In genomic region chr11:106778589-106779387, GRCm38 (mm10) we compare ENCODE assay signal across 8 mouse cellular contexts. TPM values are rescaled to one million over a fixed set of nuclear protein-coding genes. Genes with fewer than 3 reads are reported as not detected.
A peak's percentile ranks its signal among the peaks of the same experiment; 100 is the strongest.
DNase-seq lines count a peak whose midpoint lies in the region; ATAC-seq and TF ChIP-seq lines count a peak whose summit lies in the region.

No protein-coding gene starts in this region.

- H3K27ac ChIP-seq in embryonic facial prominence, embryonic 11.5 days (replicated peaks; ENCODE audit: low read depth, low read length), result peak overlapping the region; percentile 91
- H3K27ac ChIP-seq in hindbrain, postnatal 0 days, result peak overlapping the region; percentile 88

- H3K4me3 ChIP-seq in lung, adult 2 months (replicated peaks; ENCODE audit: extremely low read depth, low read depth, low read length), result peak overlapping the region; percentile 83
- peak overlapping the region; percentile 76 for H3K4me3 ChIP-seq in embryonic facial prominence, embryonic 11.5 days (ENCODE audit: low read depth, low read length)
- H3K4me3 ChIP-seq in hindbrain, postnatal 0 days (ENCODE audit: low read length), result peak overlapping the region; percentile 72

- TF ChIP-seq POLR2A in lung, adult 2 months (IDR thresholded peaks at IDR 0.05; ENCODE audit: borderline replicate concordance, extremely low read depth, low read depth, low read length), result no peak

- 2% methylated on average over 39 of the region's 39 CpGs for WGBS in lung, adult 2 months
- WGBS in embryonic facial prominence, embryonic 11.5 days, result 2% methylated on average over 39 of the region's 39 CpGs
- WGBS in hindbrain, postnatal 0 days, result 3% methylated on average over 39 of the region's 39 CpGs

- no peak for TF ChIP-seq CTCF in lung, adult 2 months (IDR thresholded peaks at IDR 0.05; ENCODE audit: insufficient read depth, low read length)
- TF ChIP-seq CTCF in hindbrain, postnatal 0 days (IDR thresholded peaks at IDR 0.05; ENCODE audit: low read depth), result no peak

- H3K9ac ChIP-seq in embryonic facial prominence, embryonic 11.5 days (replicated peaks; ENCODE audit: low read length), result peak overlapping the region; percentile 91
- peak overlapping the region; percentile 76 for H3K9ac ChIP-seq in hindbrain, postnatal 0 days (replicated peaks; ENCODE audit: low read length)

- H3K4me1 ChIP-seq in lung, adult 2 months (ENCODE audit: control insufficient read depth, insufficient read depth, low read length), result peaks cover 14% of the 10 kb centered on the region
- no peaks in the 10 kb centered on the region for H3K4me1 ChIP-seq in embryonic facial prominence, embryonic 11.5 days (ENCODE audit: control insufficient read depth, insufficient read depth, low read length)
- H3K4me1 ChIP-seq in hindbrain, postnatal 0 days (ENCODE audit: insufficient read depth, low read length), result 0 out of 2 replicates have a peak, but pooled peaks cover 2% of the 10 kb centered on the region

- ATAC-seq in embryonic facial prominence, embryonic 11.5 days (replicated peaks; ENCODE audit: insufficient number of reproducible peaks, low FRiP score, low TSS enrichment, low read depth), result peak; percentile 82
- ATAC-seq in hindbrain, postnatal 0 days, result peak; percentile 87
- peak; percentile 20 for ATAC-seq in monocyte, adult 5-6 weeks (replicated peaks; ENCODE audit: insufficient number of reproducible peaks, low FRiP score, low TSS enrichment, poor library complexity, severe bottlenecking)

- peak overlapping the region; percentile 87 for H3K4me2 ChIP-seq in embryonic facial prominence, embryonic 11.5 days (ENCODE audit: low read depth, low read length)
- peak overlapping the region; percentile 92 for H3K4me2 ChIP-seq in hindbrain, postnatal 0 days (ENCODE audit: low read depth, low read length)

- no peak for DNase-seq in lung, adult 2 months
- no peak for DNase-seq in lung, postnatal 14 days
- DNase-seq in embryonic facial prominence, embryonic 11.5 days (ENCODE audit: low spot score), result no peak
- DNase-seq in hindbrain, postnatal 0 days (ENCODE audit: low spot score), result no peak
- no peak for DNase-seq in cerebellum, postnatal 36 days
- DNase-seq in adrenal gland, postnatal 10 days, result no peak
- no peak for DNase-seq in gastrocnemius, postnatal 25 days

- no peaks in the 10 kb centered on the region for H3K9me3 ChIP-seq in embryonic facial prominence, embryonic 11.5 days (replicated peaks; ENCODE audit: control insufficient read depth, low read length)
- no peaks in the 10 kb centered on the region for H3K9me3 ChIP-seq in hindbrain, postnatal 0 days (ENCODE audit: low read length)

- H3K27me3 ChIP-seq in embryonic facial prominence, embryonic 11.5 days (ENCODE audit: control insufficient read depth, insufficient read depth, low read length), result no peaks in the 10 kb centered on the region
- no peaks in the 10 kb centered on the region for H3K27me3 ChIP-seq in hindbrain, postnatal 0 days (ENCODE audit: insufficient read depth, low read length)

- peaks cover 3% of the 10 kb centered on the region; the same call in 1 of the 2 replicates for H3K36me3 ChIP-seq in embryonic facial prominence, embryonic 11.5 days (replicated peaks; ENCODE audit: control insufficient read depth, insufficient read depth, low read depth, low read length)
- peaks cover 37% of the 10 kb centered on the region for H3K36me3 ChIP-seq in hindbrain, postnatal 0 days (ENCODE audit: insufficient read depth, low read length)

RNA-seq across cellular contexts. Expression of gene Polg2, which starts 0.5 kb away (rescaled TPM):
- polyA plus RNA-seq in lung, adult 2 months (2012; rRNA removed), result 4.8 and 6.3 TPM in 2 replicates
- polyA plus RNA-seq in embryonic facial prominence, embryonic 11.5 days (2014; fragmentation: Nextera tagmentation; extraction: Ambion mirVana), result 7.3 and 12.7 TPM in 2 replicates
- 8.3 and 12.9 TPM in 2 replicates for total RNA-seq in hindbrain, postnatal 0 days (2014; rRNA removed)
- polyA plus RNA-seq in hindbrain, postnatal 0 days (2015; fragmentation: Nextera tagmentation; extraction: Ambion mirVana), result 9.5 and 11.4 TPM in 2 replicates
- 18.3 to 21.0 TPM (median 19.8 TPM) in 3 replicates for total RNA-seq in monocyte, adult 5-6 weeks (2017)
- 1 to 10 TPM; 6.5 to 8.5 TPM for total RNA-seq in adrenal gland, postnatal 10 days (2021)
- total RNA-seq in gastrocnemius, postnatal 25 days (2021), result 1 to 10 TPM; 2.8 to 3.3 TPM

RNA-seq across cellular contexts. Expression of gene Ddx5, which starts 10.2 kb away (rescaled TPM):
- polyA plus RNA-seq in lung, adult 2 months (2012; rRNA removed), result 539 and 718 TPM in 2 replicates
- 498 and 533 TPM in 2 replicates for polyA plus RNA-seq in embryonic facial prominence, embryonic 11.5 days (2014; fragmentation: Nextera tagmentation; extraction: Ambion mirVana)
- total RNA-seq in hindbrain, postnatal 0 days (2014; rRNA removed), result 288 and 416 TPM in 2 replicates
- 272 and 274 TPM in 2 replicates for polyA plus RNA-seq in hindbrain, postnatal 0 days (2015; fragmentation: Nextera tagmentation; extraction: Ambion mirVana)
- 2,968 to 3,655 TPM (median 3,142 TPM) in 3 replicates for total RNA-seq in monocyte, adult 5-6 weeks (2017)
- total RNA-seq in adrenal gland, postnatal 10 days (2021), result 100 to 1,000 TPM; 611 to 691 TPM
- 100 to 1,000 TPM; 183 to 197 TPM for total RNA-seq in gastrocnemius, postnatal 25 days (2021)

RNA-seq across cellular contexts. Expression of gene Cep95, which starts 10.3 kb away (rescaled TPM):
- polyA plus RNA-seq in lung, adult 2 months (2012; rRNA removed), result 1.9 and 2.9 TPM in 2 replicates
- polyA plus RNA-seq in embryonic facial prominence, embryonic 11.5 days (2014; fragmentation: Nextera tagmentation; extraction: Ambion mirVana), result 21.1 and 22.6 TPM in 2 replicates
- 2.6 and 9.0 TPM in 2 replicates for total RNA-seq in hindbrain, postnatal 0 days (2014; rRNA removed)
- polyA plus RNA-seq in hindbrain, postnatal 0 days (2015; fragmentation: Nextera tagmentation; extraction: Ambion mirVana), result 7.2 and 8.7 TPM in 2 replicates
- 19.5 to 54.4 TPM (median 22.2 TPM) in 3 replicates for total RNA-seq in monocyte, adult 5-6 weeks (2017)
- total RNA-seq in adrenal gland, postnatal 10 days (2021), result 10 to 100 TPM in 1 of 2 experiments, 1 to 10 TPM in 1; 6.2 to 13.0 TPM
- 1 to 10 TPM; 4.1 to 4.8 TPM for total RNA-seq in gastrocnemius, postnatal 25 days (2021)

RNA-seq across cellular contexts. Expression of gene Milr1, which starts 27.8 kb away (rescaled TPM):
- polyA plus RNA-seq in lung, adult 2 months (2012; rRNA removed), result 1.0 and 3.0 TPM in 2 replicates
- polyA plus RNA-seq in embryonic facial prominence, embryonic 11.5 days (2014; fragmentation: Nextera tagmentation; extraction: Ambion mirVana), result 0.47 and 0.94 TPM in 2 replicates
- total RNA-seq in hindbrain, postnatal 0 days (2014; rRNA removed), result 0.40 TPM in 1 of 2 replicates, not detected in the other
- polyA plus RNA-seq in hindbrain, postnatal 0 days (2015; fragmentation: Nextera tagmentation; extraction: Ambion mirVana), result 0.56 and 0.72 TPM in 2 replicates
- 44.9 to 93.4 TPM (median 91.7 TPM) in 3 replicates for total RNA-seq in monocyte, adult 5-6 weeks (2017)
- total RNA-seq in adrenal gland, postnatal 10 days (2021), result 1 to 10 TPM; 1.1 to 1.6 TPM
- total RNA-seq in gastrocnemius, postnatal 25 days (2021), result not detected

RNA-seq across cellular contexts. Expression of gene Pecam1, which starts 28.4 kb away (rescaled TPM):
- 225 and 283 TPM in 2 replicates for polyA plus RNA-seq in lung, adult 2 months (2012; rRNA removed)
- 26.7 and 29.7 TPM in 2 replicates for polyA plus RNA-seq in embryonic facial prominence, embryonic 11.5 days (2014; fragmentation: Nextera tagmentation; extraction: Ambion mirVana)
- 19.2 and 20.1 TPM in 2 replicates for total RNA-seq in hindbrain, postnatal 0 days (2014; rRNA removed)
- polyA plus RNA-seq in hindbrain, postnatal 0 days (2015; fragmentation: Nextera tagmentation; extraction: Ambion mirVana), result 10.9 and 11.2 TPM in 2 replicates
- 46.9 to 75.5 TPM (median 51.4 TPM) in 3 replicates for total RNA-seq in monocyte, adult 5-6 weeks (2017)
- total RNA-seq in adrenal gland, postnatal 10 days (2021), result 100 to 1,000 TPM; 131 to 146 TPM
- total RNA-seq in gastrocnemius, postnatal 25 days (2021), result 10 to 100 TPM; 32.2 to 50.6 TPM

Comparison
In these comparisons a context has a peak if more than half of its experiments do, and no peak if none do; other contexts are left out.
1. ATAC-seq: peak in every context shown above with its lines; median percentile 87 in hindbrain, postnatal 0 days; 82 in embryonic facial prominence, embryonic 11.5 days; 20 in monocyte, adult 5-6 weeks.